Mouse (Mus musculus) T-helper 2 cell (primary cell): ENCODE data around the gene Ptprk.

ENCODE experiments used
- in situ Hi-C: fragments of 300-600 bp; cut with MboI, MseI; formaldehyde crosslinking; loops from one replicate; pipeline ENCODE4 v1.15.1; 2025; ENCODE audit warnings: high pct_unique_total_duplicates

Ptprk gene

GRCm38 (mm10) chr10:28271729-28272606 is 197.3 kb downstream of the Ptprk start:
- in situ Hi-C loops: loop anchor here (25.0 kb wide), 1 partner anchor 1485 kb away; no protein-coding TSS in a partner anchor

- in situ Hi-C loops: no loop called here
Measured at GRCm38 (mm10) chr10:28278757-28279156, 204.1 kb downstream of the Ptprk start.

- in situ Hi-C loops: no loop called here
Measured at GRCm38 (mm10) chr10:28297531-28297930, 222.9 kb downstream of the Ptprk start.

DNA sequence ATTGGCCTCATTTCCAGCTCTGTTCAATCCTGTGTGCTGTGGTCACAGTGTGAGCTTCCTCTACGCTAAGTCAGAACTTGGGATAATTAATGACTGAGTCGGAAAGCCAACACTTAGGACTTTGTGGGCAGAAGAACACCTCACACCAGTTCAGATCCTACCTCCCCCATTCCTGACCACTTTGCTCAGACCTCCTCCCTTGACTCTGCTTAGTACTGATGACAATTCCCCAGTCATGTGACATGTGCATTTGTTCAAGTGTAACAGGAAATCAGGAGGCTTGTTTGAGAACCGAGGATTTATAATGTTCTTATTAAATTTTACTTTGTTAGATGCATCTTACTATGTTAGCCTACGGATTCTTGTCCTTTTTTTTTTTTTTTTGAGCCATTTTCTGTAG is 224.6 kb downstream of the Ptprk start:
- in situ Hi-C loops: no loop called here

DNA sequence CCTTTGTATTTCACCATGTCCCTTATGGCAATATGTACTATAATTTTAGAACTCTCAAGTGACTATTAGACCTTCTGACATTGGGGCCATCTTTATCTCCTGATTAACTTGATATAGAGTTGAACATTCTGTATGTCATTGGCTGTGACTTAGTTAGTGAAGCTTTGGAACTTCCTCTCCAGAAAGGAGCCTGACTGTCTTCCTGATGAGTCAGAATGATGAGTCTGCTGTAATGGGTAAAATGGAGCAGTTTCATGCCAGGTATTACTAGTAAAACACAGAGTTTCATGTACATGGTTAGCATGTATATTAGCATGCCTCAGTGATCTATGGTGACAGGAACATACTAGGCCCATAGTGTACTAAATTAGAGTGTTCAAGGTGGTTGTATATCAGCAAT is 229.2 kb downstream of the Ptprk start:
- in situ Hi-C loops: no loop called here

DNA sequence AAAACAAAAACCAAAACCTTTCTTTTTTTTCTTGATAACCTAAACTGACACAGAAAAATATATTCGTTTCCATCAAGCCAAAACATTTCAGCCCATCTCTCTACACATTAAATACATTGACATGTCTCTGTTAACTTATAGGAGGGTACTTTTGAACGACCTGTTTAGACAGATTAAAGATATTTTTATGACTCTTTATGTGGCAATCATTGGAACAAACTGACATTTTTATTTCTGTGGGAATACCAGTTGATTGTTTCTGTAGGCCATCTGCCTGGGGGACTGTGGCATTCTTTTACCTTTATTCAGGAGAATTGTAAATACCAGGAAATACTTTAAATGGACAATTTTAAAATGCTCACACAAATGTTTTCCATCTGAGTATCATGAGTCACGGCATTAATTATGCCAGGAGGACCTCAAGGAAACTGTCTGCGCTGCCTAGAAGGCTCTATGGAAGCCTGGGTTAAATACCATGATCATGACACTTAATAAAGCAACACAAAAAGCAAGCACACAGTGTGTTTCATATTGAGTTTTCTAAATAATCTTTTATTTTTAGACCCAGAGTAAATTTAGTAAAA is 229.8 kb downstream of the Ptprk start:
- in situ Hi-C loops: no loop called here

DNA sequence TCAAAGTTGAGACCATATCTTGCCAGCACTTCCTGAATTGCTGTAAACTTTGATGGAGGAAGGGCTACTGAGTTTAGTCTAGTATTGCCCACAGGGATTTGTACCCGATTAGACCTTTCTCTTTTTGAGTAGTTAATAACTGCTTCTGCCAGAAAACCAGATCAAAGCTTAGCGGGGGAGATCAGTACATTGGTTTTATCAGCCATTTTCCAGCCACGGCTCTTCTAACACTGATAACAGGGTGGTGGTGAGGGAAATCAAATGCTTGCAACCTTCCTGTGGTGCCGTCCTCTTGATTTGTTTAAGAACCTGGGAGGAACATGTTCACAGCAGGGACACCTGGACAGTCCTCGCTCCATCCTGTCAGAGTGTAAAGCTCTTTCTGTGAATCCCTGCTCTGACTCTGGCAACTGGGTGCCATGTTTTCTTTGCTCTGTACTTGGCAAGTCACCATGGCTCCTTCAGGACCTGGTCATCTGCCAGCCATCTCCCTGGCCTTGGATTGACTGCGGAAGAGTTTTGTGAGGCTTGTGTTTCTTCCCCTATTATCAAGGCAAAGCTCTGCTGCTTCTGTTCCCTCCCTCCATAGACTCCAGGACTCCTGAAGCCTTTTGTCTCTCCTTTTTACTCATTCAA is 231.9 kb downstream of the Ptprk start:
- in situ Hi-C loops: no loop called here

GRCm38 (mm10) chr10:28311369-28311768 is 236.7 kb downstream of the Ptprk start:
- in situ Hi-C loops: no loop called here

GRCm38 (mm10) chr10:28322995-28323394 is 248.4 kb downstream of the Ptprk start:
- in situ Hi-C loops: no loop called here

DNA sequence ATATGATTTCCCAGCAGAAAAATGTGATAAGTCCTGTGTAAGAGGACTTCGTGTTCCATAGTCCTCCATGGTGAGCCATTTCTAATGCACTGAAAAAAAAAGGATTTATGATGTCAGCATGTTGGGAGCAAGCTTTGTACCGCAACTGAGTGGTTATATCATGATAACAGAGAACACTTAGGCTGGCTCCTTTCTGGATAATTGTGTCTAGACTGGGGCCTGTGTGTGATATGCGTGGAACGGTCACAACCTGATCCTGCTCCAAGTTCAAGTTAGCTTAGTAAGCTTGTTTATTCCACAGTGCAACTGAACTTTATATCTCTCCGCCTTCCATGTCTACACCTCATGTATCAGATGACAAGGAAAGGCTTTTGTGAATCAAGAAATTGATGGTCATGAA is 260.6 kb downstream of the Ptprk start:
- in situ Hi-C loops: no loop called here

DNA sequence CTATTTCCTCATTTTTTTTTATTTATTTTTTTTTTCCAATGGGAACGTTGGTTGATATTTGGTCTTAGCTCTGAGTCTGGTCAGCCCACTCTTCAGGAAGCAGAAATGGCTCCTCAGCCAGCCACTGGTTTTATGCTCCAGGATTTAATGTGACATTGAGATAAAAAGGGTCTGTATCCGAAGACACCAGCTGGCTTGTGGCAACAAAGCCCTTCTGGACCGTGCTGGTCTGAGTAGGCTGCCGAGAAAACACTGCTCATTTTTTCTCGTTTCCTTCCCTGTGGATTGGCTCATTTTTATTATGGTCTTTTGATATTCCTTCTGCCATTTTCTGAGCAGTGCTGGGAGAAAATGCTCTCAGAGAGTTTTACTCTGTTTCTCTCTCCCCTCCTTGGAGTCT is 263.9 kb downstream of the Ptprk start:
- in situ Hi-C loops: no loop called here

GRCm38 (mm10) chr10:28345196-28345681 is 270.6 kb downstream of the Ptprk start:
- in situ Hi-C loops: no loop called here

- in situ Hi-C loops: no loop called here
Measured at GRCm38 (mm10) chr10:28365291-28365690, 290.7 kb downstream of the Ptprk start.

GRCm38 (mm10) chr10:28366065-28366677 is 291.6 kb downstream of the Ptprk start:
- in situ Hi-C loops: no loop called here

- in situ Hi-C loops: loop anchor here (10.0 kb wide), 2 partner anchors 1045 to 1645 kb away; no protein-coding TSS in a partner anchor
Measured at GRCm38 (mm10) chr10:28369808-28370207, 295.2 kb downstream of the Ptprk start.

GRCm38 (mm10) chr10:28374874-28375273 is 300.3 kb downstream of the Ptprk start:
- in situ Hi-C loops: loop anchor here (10.0 kb wide), 2 partner anchors 1040 to 1650 kb away; no protein-coding TSS in a partner anchor

GRCm38 (mm10) chr10:28379752-28380488 is 305.3 kb downstream of the Ptprk start:
- in situ Hi-C loops: loop anchor here (10.0 kb wide), 2 partner anchors 1035 to 1655 kb away; no protein-coding TSS in a partner anchor

GRCm38 (mm10) chr10:28387563-28388222 is 313.1 kb downstream of the Ptprk start:
- in situ Hi-C loops: no loop called here

- in situ Hi-C loops: no loop called here
Measured at GRCm38 (mm10) chr10:28391168-28391567, 316.5 kb downstream of the Ptprk start.
